Mouse (Mus musculus): ENCODE measurements at regions not wholly inside any gene's neighbourhood (a gene's known extent, or its start where the extent isn't known, plus 50 kb on each side); places are given as distances from the start of the nearest gene placed in this dataset.

GRCm38 (mm10) chr17:59361119-59361518 lies 347.9 kb upstream of the Nudt12 start:
- H3K27me3 ChIP-seq (ENCODE audit: control insufficient read depth, insufficient read depth, low read length) = no peaks in the 10 kb centered on the region
- H3K36me3 ChIP-seq (replicated peaks; ENCODE audit: control insufficient read depth, insufficient read depth, low read length) = no peaks in the 10 kb centered on the region
- TF ChIP-seq EP300 (IDR thresholded peaks at IDR 0.05; ENCODE audit: low read depth) (no peak), CTCF (IDR thresholded peaks at IDR 0.05; ENCODE audit: low read depth) (no peak)
- H3K9me3 ChIP-seq (replicated peaks; ENCODE audit: control insufficient read depth, low read length) = no peaks in the 10 kb centered on the region
- no peak overlapping the region for H3K9ac ChIP-seq (replicated peaks; ENCODE audit: low read depth, low read length)
- no peaks in the 10 kb centered on the region for H3K4me1 ChIP-seq (ENCODE audit: control insufficient read depth, insufficient read depth)
- ATAC-seq (ENCODE audit: insufficient read depth, low read depth) (no peak), DNase-seq (ENCODE audit: low spot score) (no peak)
- no peak overlapping the region for H3K4me2 ChIP-seq (ENCODE audit: low read depth, low read length)
- WGBS = 94% methylated on average over 9 of the region's 9 CpGs
- H3K4me3 ChIP-seq (ENCODE audit: low read depth, low read length) = no peak overlapping the region
- H3K27ac ChIP-seq (ENCODE audit: low read depth) = no peak overlapping the region

- Histone ChIP-seq H3K9me3 (replicated peaks; ENCODE audit: control insufficient read depth, low read length) (no peaks in the 10 kb centered on the region), H3K27me3 (ENCODE audit: control insufficient read depth, insufficient read depth, low read length) (no peaks in the 10 kb centered on the region), H3K4me2 (ENCODE audit: low read depth, low read length) (no peak overlapping the region), H3K9ac (replicated peaks; ENCODE audit: low read depth, low read length) (no peak overlapping the region), H3K4me1 (ENCODE audit: control insufficient read depth, insufficient read depth) (no peaks in the 10 kb centered on the region), H3K4me3 (ENCODE audit: low read depth, low read length) (no peak overlapping the region), H3K27ac (ENCODE audit: low read depth) (no peak overlapping the region), H3K36me3 (replicated peaks; ENCODE audit: control insufficient read depth, insufficient read depth, low read length) (no peaks in the 10 kb centered on the region)
- DNase-seq (ENCODE audit: low spot score) (no peak), ATAC-seq (ENCODE audit: insufficient read depth, low read depth) (no peak)
- 70% methylated on average over 5 of the region's 5 CpGs for WGBS
- no peak for TF ChIP-seq CTCF (IDR thresholded peaks at IDR 0.05; ENCODE audit: low read depth)
- TF ChIP-seq EP300 (IDR thresholded peaks at IDR 0.05; ENCODE audit: low read depth) = no peak
These were observed 346.3 kb upstream of the Nudt12 start for GRCm38 (mm10) chr17:59359503-59359902.

- H3K9ac ChIP-seq (replicated peaks; ENCODE audit: low read depth, low read length) = no peak overlapping the region
- no peak overlapping the region for H3K27ac ChIP-seq (ENCODE audit: low read depth)
- 47% methylated on average over 4 of the region's 4 CpGs for WGBS
- no peak overlapping the region for H3K4me3 ChIP-seq (ENCODE audit: low read depth, low read length)
- H3K4me1 ChIP-seq (ENCODE audit: control insufficient read depth, insufficient read depth) = no peaks in the 10 kb centered on the region
- no peak overlapping the region for H3K4me2 ChIP-seq (ENCODE audit: low read depth, low read length)
- DNase-seq (ENCODE audit: low spot score) (no peak), ATAC-seq (ENCODE audit: insufficient read depth, low read depth) (no peak)
- no peaks in the 10 kb centered on the region for H3K27me3 ChIP-seq (ENCODE audit: control insufficient read depth, insufficient read depth, low read length)
- no peaks in the 10 kb centered on the region for H3K36me3 ChIP-seq (replicated peaks; ENCODE audit: control insufficient read depth, insufficient read depth, low read length)
- no peaks in the 10 kb centered on the region for H3K9me3 ChIP-seq (replicated peaks; ENCODE audit: control insufficient read depth, low read length)
- TF ChIP-seq EP300 (IDR thresholded peaks at IDR 0.05; ENCODE audit: low read depth) (no peak), CTCF (IDR thresholded peaks at IDR 0.05; ENCODE audit: low read depth) (no peak)
These were observed 332.4 kb upstream of the Nudt12 start for GRCm38 (mm10) chr17:59345526-59345925.

GRCm38 (mm10) chr17:59297939-59298338 lies 284.8 kb upstream of the Nudt12 start:
- Histone ChIP-seq H3K4me1 (ENCODE audit: control insufficient read depth, insufficient read depth) (no peaks in the 10 kb centered on the region), H3K9ac (replicated peaks; ENCODE audit: low read depth, low read length) (no peak overlapping the region), H3K4me2 (ENCODE audit: low read depth, low read length) (no peak overlapping the region), H3K27ac (ENCODE audit: low read depth) (no peak overlapping the region), H3K4me3 (ENCODE audit: low read depth, low read length) (no peak overlapping the region), H3K36me3 (replicated peaks; ENCODE audit: control insufficient read depth, insufficient read depth, low read length) (no peaks in the 10 kb centered on the region), H3K9me3 (replicated peaks; ENCODE audit: control insufficient read depth, low read length) (no peaks in the 10 kb centered on the region), H3K27me3 (ENCODE audit: control insufficient read depth, insufficient read depth, low read length) (no peaks in the 10 kb centered on the region)
- ATAC-seq (ENCODE audit: insufficient read depth, low read depth) = no peak
- no peak for DNase-seq (ENCODE audit: low spot score)
- TF ChIP-seq CTCF (IDR thresholded peaks at IDR 0.05; ENCODE audit: low read depth) = no peak
- TF ChIP-seq EP300 (IDR thresholded peaks at IDR 0.05; ENCODE audit: low read depth) = no peak
- WGBS = 71% methylated on average over 5 of the region's 5 CpGs

GRCm38 (mm10) chr17:59281364-59281763 lies 268.2 kb upstream of the Nudt12 start:
- Histone ChIP-seq H3K4me3 (ENCODE audit: low read depth, low read length) (no peak overlapping the region), H3K27ac (ENCODE audit: low read depth) (no peak overlapping the region), H3K36me3 (replicated peaks; ENCODE audit: control insufficient read depth, insufficient read depth, low read length) (no peaks in the 10 kb centered on the region), H3K4me2 (ENCODE audit: low read depth, low read length) (no peak overlapping the region), H3K27me3 (ENCODE audit: control insufficient read depth, insufficient read depth, low read length) (no peaks in the 10 kb centered on the region), H3K4me1 (ENCODE audit: control insufficient read depth, insufficient read depth) (no peaks in the 10 kb centered on the region), H3K9me3 (replicated peaks; ENCODE audit: control insufficient read depth, low read length) (no peaks in the 10 kb centered on the region), H3K9ac (replicated peaks; ENCODE audit: low read depth, low read length) (no peak overlapping the region)
- 46% methylated on average over 3 of the region's 3 CpGs for WGBS
- ATAC-seq (ENCODE audit: insufficient read depth, low read depth) = no peak
- DNase-seq (ENCODE audit: low spot score) = no peak
- TF ChIP-seq EP300 (IDR thresholded peaks at IDR 0.05; ENCODE audit: low read depth) = no peak
- peak; percentile 60 for TF ChIP-seq CTCF (IDR thresholded peaks at IDR 0.05; ENCODE audit: low read depth)

- no peak for DNase-seq (ENCODE audit: low spot score)
- no peaks in the 10 kb centered on the region for H3K27me3 ChIP-seq (ENCODE audit: control insufficient read depth, insufficient read depth, low read length)
- no peak overlapping the region for H3K4me2 ChIP-seq (ENCODE audit: low read depth, low read length)
- WGBS = 80% methylated on average over 10 of the region's 10 CpGs
- H3K9ac ChIP-seq (replicated peaks; ENCODE audit: low read depth, low read length) = no peak overlapping the region
- TF ChIP-seq EP300 (IDR thresholded peaks at IDR 0.05; ENCODE audit: low read depth) = no peak
- TF ChIP-seq CTCF (IDR thresholded peaks at IDR 0.05; ENCODE audit: low read depth) = no peak
- H3K9me3 ChIP-seq (replicated peaks; ENCODE audit: control insufficient read depth, low read length) = no peaks in the 10 kb centered on the region
- ATAC-seq (ENCODE audit: insufficient read depth, low read depth) = no peak
- no peak overlapping the region for H3K27ac ChIP-seq (ENCODE audit: low read depth)
- H3K4me3 ChIP-seq (ENCODE audit: low read depth, low read length) = no peak overlapping the region
- no peaks in the 10 kb centered on the region for H3K4me1 ChIP-seq (ENCODE audit: control insufficient read depth, insufficient read depth)
- H3K36me3 ChIP-seq (replicated peaks; ENCODE audit: control insufficient read depth, insufficient read depth, low read length) = no peaks in the 10 kb centered on the region
These were observed 266.6 kb upstream of the Nudt12 start for GRCm38 (mm10) chr17:59279811-59280210.

Measured in heart, postnatal 0 days (tissue).